Mouse (Mus musculus): ENCODE measurements around the gene Nol12. TPM values are rescaled to one million over a fixed set of nuclear protein-coding genes. Genes with fewer than 3 reads are reported as not detected.
A peak's percentile ranks its signal among the peaks of the same experiment; 100 is the strongest.

The Nol12 gene
- total RNA-seq, 2 experiments from 2014 or later = 15.6 to 16.9 TPM

GRCm38 (mm10) chr15:78986536-78987220 lies 51.9 kb downstream of the Nol12 start:
- intact Hi-C loops (cut with DNase I) = no loop called here
- no peak for DNase-seq (ENCODE audit: low spot score)

GRCm38 (mm10) chr15:78988499-78988971 lies 53.8 kb downstream of the Nol12 start:
- intact Hi-C loops (cut with DNase I) = no loop called here
- DNase-seq (ENCODE audit: low spot score) = peak; percentile 45

GRCm38 (mm10) chr15:78989152-78990092 lies 54.7 kb downstream of the Nol12 start:
- intact Hi-C loops (cut with DNase I) = no loop called here
- DNase-seq (ENCODE audit: low spot score) = no peak

GRCm38 (mm10) chr15:78990093-78990463 lies 55.3 kb downstream of the Nol12 start:
- intact Hi-C loops (cut with DNase I) = no loop called here
- no peak for DNase-seq (ENCODE audit: low spot score)

- intact Hi-C loops (cut with DNase I) = no loop called here
- DNase-seq (ENCODE audit: low spot score) = no peak
Measured at GRCm38 (mm10) chr15:78990970-78991525, 56.3 kb downstream of the Nol12 start.

- intact Hi-C loops (cut with DNase I) = no loop called here
- no peak for DNase-seq (ENCODE audit: low spot score)
Measured at GRCm38 (mm10) chr15:78992235-78992634, 57.5 kb downstream of the Nol12 start.

GRCm38 (mm10) chr15:78992925-78993324 lies 58.2 kb downstream of the Nol12 start:
- intact Hi-C loops (cut with DNase I) = no loop called here
- DNase-seq (ENCODE audit: low spot score) = no peak

Small RNA genes within 50 kb of the gene (microRNA-seq; reads per million reads assigned to microRNA genes)
- gene Mir6955 = not detected

Other genes starting within 250 kb of the Nol12 start
- gene Elfn2, start 216.2 kb upstream of the Nol12 start, total RNA-seq (2021) = 1 to 10 TPM; 1.4 to 2.5 TPM
- gene Mfng, start 161.5 kb upstream of the Nol12 start, total RNA-seq (2021) = 10 to 100 TPM; 11.6 to 13.2 TPM
- gene Card10, start 131.9 kb upstream of the Nol12 start, total RNA-seq (2021) = 10 to 100 TPM; 14.8 to 18.3 TPM
- gene Cdc42ep1, start 92.3 kb upstream of the Nol12 start, total RNA-seq (2021) = 10 to 100 TPM; 34.1 to 41.0 TPM
- gene Lgals2, start 79.4 kb upstream of the Nol12 start, total RNA-seq (2021) = under 1 TPM; 0.62 to 0.64 TPM
- gene Gga1, start 57.7 kb upstream of the Nol12 start, total RNA-seq (2021) = 10 to 100 TPM; 41.6 to 43.8 TPM
- gene Gm49510, start 35.3 kb upstream of the Nol12 start, total RNA-seq (2021) = under 1 TPM in 1 of 2 experiments, not detected in 1; 0.18 TPM
- gene Sh3bp1, start 35.2 kb upstream of the Nol12 start, total RNA-seq (2021) = 1 to 10 TPM; 4.1 to 4.8 TPM
- gene Pdxp, start 21.0 kb upstream of the Nol12 start, total RNA-seq (2021) = 1 to 10 TPM in 1 of 2 experiments, under 1 TPM in 1; 0.75 to 1.4 TPM
- gene Lgals1, start 8.2 kb upstream of the Nol12 start, total RNA-seq (2021) = 100 to 1,000 TPM; 188 to 192 TPM
- gene Triobp, start 12.8 kb downstream of the Nol12 start, total RNA-seq (2021) = 10 to 100 TPM; 36.0 to 39.8 TPM
- gene H1f0, start 93.5 kb downstream of the Nol12 start, total RNA-seq (2021) = 10 to 100 TPM; 95.9 to 98.4 TPM
- gene Galr3, start 107.0 kb downstream of the Nol12 start, total RNA-seq (2021) = not detected
- gene Ankrd54, start 128.0 kb downstream of the Nol12 start, total RNA-seq (2021) = 1 to 10 TPM; 7.4 to 7.5 TPM
- gene Eif3l, start 140.2 kb downstream of the Nol12 start, total RNA-seq (2021) = 10 to 100 TPM; 68.9 to 71.5 TPM
- 10 to 100 TPM; 51.9 to 57.7 TPM for gene Micall1, start 174.0 kb downstream of the Nol12 start, total RNA-seq (2021)
- 100 to 1,000 TPM; 132 TPM for gene Polr2f, start 206.1 kb downstream of the Nol12 start, total RNA-seq (2021)
- gene 1700088E04Rik, start 206.3 kb downstream of the Nol12 start, total RNA-seq (2021) = 1 to 10 TPM; 1.6 to 1.7 TPM
- 1 to 10 TPM in 1 of 2 experiments, under 1 TPM in 1; 0.92 to 1.3 TPM for gene Sox10, start 230.3 kb downstream of the Nol12 start, total RNA-seq (2021)

Measured in heart, postnatal 25 days (tissue).